Mouse (Mus musculus): ENCODE data around the gene Zfp114. TPM values are rescaled to one million over a fixed set of nuclear protein-coding genes. Genes with fewer than 3 reads are reported as not detected.

The Zfp114 gene
- polyA plus RNA-seq, 1 experiment from 2014 or later = 3.6 TPM

DNA sequence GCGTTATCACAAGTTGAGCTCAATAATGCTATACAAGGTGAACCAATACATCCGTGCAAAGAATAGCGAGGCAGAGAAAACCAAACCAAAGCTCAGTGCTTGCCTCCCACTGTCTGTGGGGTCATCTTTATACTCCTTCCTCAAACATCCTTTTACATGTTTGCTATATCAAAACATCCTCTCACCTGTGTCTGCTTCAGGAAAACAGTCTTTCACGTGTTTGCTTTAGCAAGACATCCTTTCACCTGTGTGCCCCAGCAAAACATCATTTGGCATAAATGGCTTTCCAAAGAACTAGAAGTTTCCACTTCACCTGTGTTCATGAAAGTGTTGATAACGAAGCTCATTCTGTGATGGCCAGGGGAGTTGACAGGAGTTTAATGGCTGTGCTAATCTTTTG lies 36.5 kb downstream of the Zfp114 start, which contains the start of gene Zfp111:
Zfp111 (minus strand) TSS at position 101 of the 400 bp plus-strand sequence.
- WGBS = 84% methylated on average over 5 of the region's 5 CpGs
- Histone ChIP-seq H3K27ac (replicated peaks; ENCODE audit: low read depth, low read length) (no peak within 1 kb of the TSS), H3K9me3 (ENCODE audit: control insufficient read depth, low read length) (0 out of 2 replicates have a peak, but pooled peaks cover 1% of the 10 kb centered on the region), H3K4me2 (ENCODE audit: low read depth, low read length) (no peak within 1 kb of the TSS), H3K4me1 (ENCODE audit: control insufficient read depth, insufficient read depth, low read length) (peaks cover 3% of the 10 kb centered on the region; the same call in 1 of the 2 replicates), H3K9ac (ENCODE audit: low read depth, low read length) (no peak within 1 kb of the TSS), H3K27me3 (replicated peaks; ENCODE audit: control insufficient read depth, insufficient read depth, low read length) (no peaks in the 10 kb centered on the region), H3K36me3 (ENCODE audit: control insufficient read depth, insufficient read depth, low read length) (peaks cover 3% of the 10 kb centered on the region; the same call in 1 of the 2 replicates), H3K4me3 (ENCODE audit: low read depth, low read length) (no peak within 1 kb of the TSS)
- DNase-seq (ENCODE audit: low spot score) (no peak), ATAC-seq (ENCODE audit: low read depth) (no peak)

Other genes with a start within 250 kb of the Zfp114 start
- not detected in 2 replicates for gene Vmn1r179, start 248.1 kb upstream of the Zfp114 start, polyA plus RNA-seq (2014; fragmentation: Nextera tagmentation; extraction: Ambion mirVana)
- gene Vmn1r180, start 224.4 kb upstream of the Zfp114 start, polyA plus RNA-seq (2014; fragmentation: Nextera tagmentation; extraction: Ambion mirVana) = not detected in 2 replicates
- gene Vmn1r181, start 200.4 kb upstream of the Zfp114 start, polyA plus RNA-seq (2014; fragmentation: Nextera tagmentation; extraction: Ambion mirVana) = not detected in 2 replicates
- gene V1rd19, start 173.4 kb upstream of the Zfp114 start, polyA plus RNA-seq (2014; fragmentation: Nextera tagmentation; extraction: Ambion mirVana) = not detected in 2 replicates
- gene Vmn1r183, start 121.8 kb upstream of the Zfp114 start, polyA plus RNA-seq (2014; fragmentation: Nextera tagmentation; extraction: Ambion mirVana) = not detected in 2 replicates
- 21.3 and 22.0 TPM in 2 replicates for gene Zfp180, start 93.1 kb upstream of the Zfp114 start, polyA plus RNA-seq (2014; fragmentation: Nextera tagmentation; extraction: Ambion mirVana)
- 4.3 and 6.1 TPM in 2 replicates for gene Zfp112, start 62.7 kb upstream of the Zfp114 start, polyA plus RNA-seq (2014; fragmentation: Nextera tagmentation; extraction: Ambion mirVana)
- gene Zfp235, start 40.9 kb upstream of the Zfp114 start, polyA plus RNA-seq (2014; fragmentation: Nextera tagmentation; extraction: Ambion mirVana) = 17.2 and 18.3 TPM in 2 replicates
- gene Zfp111, start 36.4 kb downstream of the Zfp114 start, polyA plus RNA-seq (2014; fragmentation: Nextera tagmentation; extraction: Ambion mirVana) = 11.1 and 12.7 TPM in 2 replicates
- gene Zfp109, start 62.5 kb downstream of the Zfp114 start, polyA plus RNA-seq (2014; fragmentation: Nextera tagmentation; extraction: Ambion mirVana) = 3.6 and 4.5 TPM in 2 replicates
- 4.3 and 5.6 TPM in 2 replicates for gene Zfp108, start 79.7 kb downstream of the Zfp114 start, polyA plus RNA-seq (2014; fragmentation: Nextera tagmentation; extraction: Ambion mirVana)
- gene Zfp93, start 95.4 kb downstream of the Zfp114 start, polyA plus RNA-seq (2014; fragmentation: Nextera tagmentation; extraction: Ambion mirVana) = 6.2 and 9.2 TPM in 2 replicates
- 29.8 and 29.9 TPM in 2 replicates for gene Zfp61, start 126.2 kb downstream of the Zfp114 start, polyA plus RNA-seq (2014; fragmentation: Nextera tagmentation; extraction: Ambion mirVana)
- gene Zfp94, start 141.6 kb downstream of the Zfp114 start, polyA plus RNA-seq (2014; fragmentation: Nextera tagmentation; extraction: Ambion mirVana) = 8.5 and 12.1 TPM in 2 replicates
- not detected in 2 replicates for gene Tescl, start 158.9 kb downstream of the Zfp114 start, polyA plus RNA-seq (2014; fragmentation: Nextera tagmentation; extraction: Ambion mirVana)
- gene Lypd5, start 174.1 kb downstream of the Zfp114 start, polyA plus RNA-seq (2014; fragmentation: Nextera tagmentation; extraction: Ambion mirVana) = 2.4 and 4.9 TPM in 2 replicates
- 4.1 and 5.8 TPM in 2 replicates for gene Kcnn4, start 195.2 kb downstream of the Zfp114 start, polyA plus RNA-seq (2014; fragmentation: Nextera tagmentation; extraction: Ambion mirVana)
- gene Smg9, start 224.6 kb downstream of the Zfp114 start, polyA plus RNA-seq (2014; fragmentation: Nextera tagmentation; extraction: Ambion mirVana) = 17.6 and 19.9 TPM in 2 replicates